Mouse (Mus musculus) forebrain, embryonic 10.5 days (tissue): ENCODE results near the gene Piezo1. TPM values are rescaled to one million over a fixed set of nuclear protein-coding genes. Genes with fewer than 3 reads are reported as not detected.

ENCODE experiments used
- DNase-seq: peaks from one replicate; pipeline ENCODE4 v3.0.0-alpha.2; 2017; ENCODE audit warnings: low spot score; ENCODE audit errors: extremely low spot score
- H3K27ac ChIP-seq: fragments of 300-500 bp; sonication (generic); 2 replicates; pipeline ENCODE4 v1.5.1; 2016; ENCODE audit warnings: mild to moderate bottlenecking
- H3K27me3 ChIP-seq: fragments of 300-500 bp; sonication (generic); 2 replicates; pipeline ENCODE4 v1.6.1; 2016; ENCODE audit warnings: mild to moderate bottlenecking; ENCODE audit not compliant: poor library complexity, severe bottlenecking
- H3K36me3 ChIP-seq: fragments of 300-500 bp; sonication (generic); replicated peaks from 2 replicates; pipeline ENCODE4 v1.6.1; 2016; ENCODE audit warnings: mild to moderate bottlenecking, moderate library complexity
- H3K4me1 ChIP-seq: fragments of 300-500 bp; sonication (generic); 2 replicates; pipeline ENCODE4 v1.6.1; 2016
- H3K4me3 ChIP-seq: fragments of 300-500 bp; sonication (generic); 2 replicates; pipeline ENCODE4 v1.5.1; 2016; ENCODE audit warnings: mild to moderate bottlenecking, moderate library complexity
- H3K9me3 ChIP-seq: fragments of 300-500 bp; sonication (generic); 2 replicates; pipeline ENCODE4 v1.6.1; 2016; ENCODE audit warnings: mild to moderate bottlenecking, moderate library complexity
- WGBS: fragments of 180-500 bp; shearing (Covaris S2); methylation state at CpG from one replicate; pipeline ENCODE4 v1.1.7; 2016; 5-methylcytosine and 5-hydroxymethylcytosine counted together
- polyA plus RNA-seq: library from polyadenylated mRNA; unstranded; fragments of >200 nt; fragmentation: Nextera tagmentation; extraction: Ambion mirVana; gene quantifications from 2 replicates; pipeline ENCODE4 v1.2.1, GENCODE M21; 2016

The Piezo1 gene
- polyA plus RNA-seq, 1 experiment from 2014 or later: 6.1 TPM

DNA sequence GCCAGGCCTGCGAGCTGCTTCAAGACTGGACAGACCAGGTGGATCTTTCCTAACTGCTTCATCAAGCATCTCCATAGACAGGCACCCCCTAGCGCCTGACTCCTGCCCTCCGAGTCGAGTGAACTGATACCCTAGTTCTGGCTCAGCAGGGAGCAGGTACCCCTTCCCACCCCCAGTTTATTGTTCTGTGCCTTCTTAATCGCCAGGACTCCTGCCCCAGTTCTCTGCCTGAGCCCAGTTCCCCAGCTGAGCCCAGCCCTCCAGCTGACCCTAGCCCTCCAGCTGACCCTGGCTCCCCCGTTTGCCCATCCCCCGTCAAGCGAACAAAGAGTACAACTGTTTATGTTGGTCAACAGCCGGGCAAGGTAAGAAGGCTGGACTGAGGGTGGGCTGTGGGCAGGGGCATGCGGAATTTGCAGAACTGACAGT is 17.8 kb upstream of the Piezo1 start:
- DNase-seq: no peak
- Histone ChIP-seq H3K27me3 (no peaks in the 10 kb centered on the region), H3K27ac (peak overlapping the region; percentile 99), H3K9me3 (peaks cover 7% of the 10 kb centered on the region; the same call in 1 of the 2 replicates), H3K36me3 (peaks cover 56% of the 10 kb centered on the region), H3K4me1 (peaks cover 67% of the 10 kb centered on the region), H3K4me3 (peak overlapping the region; percentile 96)
- WGBS: 10% methylated on average over 10 of the region's 10 CpGs

DNA sequence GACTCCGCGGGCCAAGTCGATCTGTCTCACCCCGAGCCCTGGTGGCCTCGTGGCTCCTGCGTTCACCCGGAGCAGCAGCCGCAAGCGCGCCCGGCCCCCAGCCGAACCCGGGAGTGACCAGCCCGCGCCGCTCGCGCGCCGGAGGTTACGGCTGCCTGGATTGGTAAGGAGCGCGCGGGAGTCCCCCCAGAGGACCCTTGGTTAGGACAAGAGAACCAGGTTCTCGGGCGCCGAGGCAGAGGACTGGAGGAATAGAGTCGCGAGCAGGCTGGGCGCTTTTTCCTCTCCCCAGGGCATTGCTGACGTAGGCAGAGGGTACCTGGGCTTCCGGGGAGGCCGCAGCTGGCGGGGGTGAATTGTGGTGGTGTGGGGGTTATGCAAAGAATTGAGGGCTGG is 17.0 kb upstream of the Piezo1 start:
- H3K4me3 ChIP-seq: peak overlapping the region; percentile 96
- peaks cover 59% of the 10 kb centered on the region for H3K4me1 ChIP-seq
- H3K27ac ChIP-seq: peak overlapping the region; percentile 99
- H3K9me3 ChIP-seq: peaks cover 7% of the 10 kb centered on the region; the same call in 1 of the 2 replicates
- no peak for DNase-seq
- 0% methylated on average over 34 of the region's 34 CpGs for WGBS
- H3K27me3 ChIP-seq: no peaks in the 10 kb centered on the region
- H3K36me3 ChIP-seq: peaks cover 48% of the 10 kb centered on the region

DNA sequence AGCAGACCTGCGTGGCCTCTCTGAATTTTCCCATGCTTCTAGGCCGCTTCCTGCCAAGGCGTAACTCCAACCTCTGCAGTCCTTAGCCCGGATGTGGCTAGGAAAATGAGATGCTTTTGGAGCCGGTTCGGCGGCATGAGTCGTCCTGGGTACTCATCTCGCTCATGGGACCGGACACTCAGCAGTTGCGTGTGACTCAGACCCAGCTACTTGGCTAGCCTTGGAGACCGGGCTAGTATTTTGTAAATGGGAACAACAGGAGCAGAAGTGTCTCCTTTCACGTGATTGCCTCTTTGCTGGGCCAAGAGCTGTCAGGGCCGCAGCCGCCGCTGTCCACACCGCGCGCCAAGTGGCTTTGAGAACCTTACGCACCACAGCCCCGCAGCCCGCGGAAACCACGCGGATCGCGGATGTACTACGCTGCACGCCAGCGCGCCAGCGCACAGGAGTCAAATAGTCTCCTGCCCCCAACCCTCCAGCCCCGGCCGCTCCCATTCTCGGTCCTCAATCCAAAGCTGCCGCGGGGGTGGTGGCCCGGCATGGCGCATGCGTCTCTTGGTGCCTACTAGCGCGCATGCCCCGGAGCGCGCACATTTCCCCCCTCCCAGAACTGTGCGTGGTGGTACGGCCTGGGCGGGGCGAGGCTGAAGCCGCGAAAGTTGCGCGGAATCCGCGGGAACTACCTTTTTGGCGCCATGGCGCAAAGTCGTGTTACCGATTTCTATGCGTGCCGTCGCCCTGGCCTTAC is 16.4 kb upstream of the Piezo1 start, which contains the start of gene Cdt1:
Gene Cdt1 (plus strand): TSS at position 655 of the 748 bp plus-strand sequence.
- peaks cover 43% of the 10 kb centered on the region for H3K36me3 ChIP-seq
- H3K27ac ChIP-seq: peak within 1 kb of the TSS; percentile 99
- WGBS: 1% methylated on average over 62 of the region's 62 CpGs
- H3K4me1 ChIP-seq: peaks cover 53% of the 10 kb centered on the region
- peak; percentile 98 for DNase-seq
- H3K4me3 ChIP-seq: peak within 1 kb of the TSS; percentile 96
- peaks cover 7% of the 10 kb centered on the region; the same call in 1 of the 2 replicates for H3K9me3 ChIP-seq
- no peaks in the 10 kb centered on the region for H3K27me3 ChIP-seq

DNA sequence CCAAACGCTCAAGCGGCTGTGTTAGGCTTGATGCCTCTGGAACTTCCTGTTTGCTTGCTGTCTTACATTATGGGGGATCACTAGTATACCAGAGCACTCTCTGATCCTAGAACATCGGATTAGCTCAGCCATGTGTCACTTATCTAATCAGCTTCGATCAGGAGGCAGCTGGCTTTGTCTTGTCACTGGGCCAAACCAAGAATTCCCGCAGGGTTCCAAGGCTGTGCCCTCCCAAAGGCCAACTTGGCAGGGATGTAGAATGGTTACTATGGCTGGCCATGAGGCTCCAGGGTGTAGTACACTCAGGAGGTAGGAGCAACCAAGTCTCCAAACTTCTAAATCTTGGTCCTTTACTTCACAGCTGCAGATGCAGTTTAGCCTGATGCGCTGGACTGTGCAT is 15.6 kb upstream of the Piezo1 start:
- Histone ChIP-seq H3K4me3 (peak overlapping the region; percentile 96), H3K27ac (peak overlapping the region; percentile 99), H3K9me3 (peaks cover 7% of the 10 kb centered on the region; the same call in 1 of the 2 replicates), H3K27me3 (no peaks in the 10 kb centered on the region), H3K36me3 (peaks cover 35% of the 10 kb centered on the region), H3K4me1 (peaks cover 46% of the 10 kb centered on the region)
- 39% methylated on average over 6 of the region's 6 CpGs for WGBS
- DNase-seq: peak; percentile 37

DNA sequence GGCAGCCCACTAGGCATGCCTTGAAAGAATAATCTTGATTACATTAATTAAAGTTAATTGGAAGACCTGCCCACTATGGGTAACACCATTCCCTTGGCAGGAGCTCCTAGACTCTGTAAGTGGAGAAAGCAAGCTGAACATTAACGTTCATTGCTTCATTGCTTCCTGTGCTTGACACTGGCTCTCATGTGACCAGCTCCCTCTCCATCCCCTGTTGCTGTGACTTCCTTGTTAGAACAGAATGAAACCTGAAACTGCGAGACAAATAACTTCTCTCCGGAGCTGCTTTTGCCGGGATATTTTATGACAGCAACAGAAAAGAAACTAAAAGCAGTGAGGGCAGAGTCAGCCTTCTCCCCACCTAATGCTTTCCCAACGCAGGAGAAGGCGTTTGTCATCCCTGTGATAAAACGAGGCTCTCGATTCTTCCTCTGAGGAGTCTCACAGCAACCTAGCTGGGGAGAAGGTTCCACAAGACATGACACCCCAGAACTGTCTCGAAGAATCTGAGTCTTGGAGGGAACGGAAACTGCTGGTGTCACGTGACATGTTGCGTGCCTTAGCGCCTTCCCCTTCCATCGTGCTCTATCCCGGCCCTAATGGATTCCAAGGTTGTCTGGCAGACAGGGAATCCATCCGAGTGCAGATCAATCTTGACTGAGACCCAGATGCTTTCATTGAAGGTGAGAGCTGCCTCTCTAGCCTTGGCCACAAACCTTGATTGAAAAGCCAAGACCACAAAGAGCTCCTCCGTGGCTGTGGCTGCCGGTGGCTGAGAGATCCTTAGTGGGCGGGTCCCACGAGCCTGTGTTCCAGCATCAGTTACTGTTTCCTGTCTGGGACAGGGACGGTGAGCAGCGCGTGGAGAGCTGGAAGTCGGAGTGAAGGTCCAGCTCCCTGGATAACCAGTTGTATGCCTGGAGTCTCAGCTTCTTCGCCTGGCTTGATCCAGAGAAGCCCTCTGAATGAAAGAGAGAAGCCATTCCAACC is 13.5 kb upstream of the Piezo1 start:
- H3K27ac ChIP-seq: no peak overlapping the region
- H3K9me3 ChIP-seq: no peaks in the 10 kb centered on the region
- no peak overlapping the region for H3K4me3 ChIP-seq
- no peak for DNase-seq
- peaks cover 30% of the 10 kb centered on the region for H3K4me1 ChIP-seq
- H3K36me3 ChIP-seq: peaks cover 14% of the 10 kb centered on the region
- 90% methylated on average over 25 of the region's 25 CpGs for WGBS
- H3K27me3 ChIP-seq: no peaks in the 10 kb centered on the region

DNA sequence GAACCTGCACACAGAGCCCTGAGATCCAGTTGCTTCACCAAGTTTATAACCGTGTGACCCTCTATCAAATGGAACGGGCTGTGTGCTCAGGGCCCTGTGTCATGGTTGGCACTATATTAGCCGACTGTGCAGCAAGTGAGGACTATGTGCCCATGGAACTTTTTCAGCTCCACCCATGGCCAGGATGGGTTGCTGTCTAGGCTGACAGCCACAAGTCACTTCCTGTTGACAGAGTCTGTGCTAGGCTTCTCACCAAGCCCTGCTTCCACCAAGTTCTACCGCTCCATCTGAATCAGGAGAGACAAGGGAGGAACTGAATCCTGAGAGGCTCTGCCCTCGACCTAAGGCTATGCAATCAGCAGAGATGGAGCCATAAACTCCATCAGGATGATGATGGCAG is 10.1 kb upstream of the Piezo1 start:
- peaks cover 30% of the 10 kb centered on the region for H3K4me1 ChIP-seq
- H3K27me3 ChIP-seq: no peaks in the 10 kb centered on the region
- peaks cover 5% of the 10 kb centered on the region; the same call in 1 of the 2 replicates for H3K36me3 ChIP-seq
- no peak overlapping the region for H3K4me3 ChIP-seq
- no peak overlapping the region for H3K27ac ChIP-seq
- no peak for DNase-seq
- WGBS: 89% methylated on average over 5 of the region's 5 CpGs
- H3K9me3 ChIP-seq: no peaks in the 10 kb centered on the region

DNA sequence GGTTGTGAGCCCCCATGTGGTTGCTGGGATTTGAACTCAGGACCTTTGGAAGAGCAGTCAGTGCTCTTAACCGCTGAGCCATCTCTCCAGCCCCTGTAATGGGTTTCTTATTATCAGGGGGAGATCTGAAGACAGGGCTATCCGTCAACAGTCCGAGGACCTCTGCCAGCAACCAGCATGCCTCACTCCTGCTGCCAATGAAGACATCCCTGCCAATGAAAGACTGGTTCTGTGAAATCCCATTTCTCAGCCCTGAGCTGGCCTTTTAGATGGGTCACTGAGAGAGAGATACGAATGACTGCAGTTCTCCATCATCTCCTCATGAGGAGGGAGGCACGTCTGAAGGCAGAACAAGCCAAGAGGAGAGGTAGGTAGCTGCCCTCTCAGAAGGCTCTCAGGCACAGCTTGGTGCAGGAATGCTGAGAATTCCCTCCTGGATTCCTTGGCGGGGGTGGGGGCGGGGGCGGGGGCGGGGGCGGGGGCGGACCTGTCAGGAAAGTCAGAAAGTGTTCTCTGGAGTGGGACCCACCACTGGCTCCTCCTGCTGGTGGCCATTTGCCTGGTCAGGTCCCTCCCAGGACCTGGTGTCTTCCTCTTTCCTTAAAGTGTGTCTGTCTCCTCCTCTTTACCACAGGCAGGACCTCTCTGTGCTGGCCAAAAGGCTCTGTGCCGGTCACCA is 7.7 kb upstream of the Piezo1 start:
- Histone ChIP-seq H3K4me1 (peaks cover 29% of the 10 kb centered on the region), H3K4me3 (no peak overlapping the region), H3K9me3 (no peaks in the 10 kb centered on the region), H3K36me3 (no peaks in the 10 kb centered on the region), H3K27ac (peak overlapping the region; percentile 62), H3K27me3 (no peaks in the 10 kb centered on the region)
- DNase-seq: peak; percentile 53
- WGBS: 16% methylated on average over 12 of the region's 12 CpGs

DNA sequence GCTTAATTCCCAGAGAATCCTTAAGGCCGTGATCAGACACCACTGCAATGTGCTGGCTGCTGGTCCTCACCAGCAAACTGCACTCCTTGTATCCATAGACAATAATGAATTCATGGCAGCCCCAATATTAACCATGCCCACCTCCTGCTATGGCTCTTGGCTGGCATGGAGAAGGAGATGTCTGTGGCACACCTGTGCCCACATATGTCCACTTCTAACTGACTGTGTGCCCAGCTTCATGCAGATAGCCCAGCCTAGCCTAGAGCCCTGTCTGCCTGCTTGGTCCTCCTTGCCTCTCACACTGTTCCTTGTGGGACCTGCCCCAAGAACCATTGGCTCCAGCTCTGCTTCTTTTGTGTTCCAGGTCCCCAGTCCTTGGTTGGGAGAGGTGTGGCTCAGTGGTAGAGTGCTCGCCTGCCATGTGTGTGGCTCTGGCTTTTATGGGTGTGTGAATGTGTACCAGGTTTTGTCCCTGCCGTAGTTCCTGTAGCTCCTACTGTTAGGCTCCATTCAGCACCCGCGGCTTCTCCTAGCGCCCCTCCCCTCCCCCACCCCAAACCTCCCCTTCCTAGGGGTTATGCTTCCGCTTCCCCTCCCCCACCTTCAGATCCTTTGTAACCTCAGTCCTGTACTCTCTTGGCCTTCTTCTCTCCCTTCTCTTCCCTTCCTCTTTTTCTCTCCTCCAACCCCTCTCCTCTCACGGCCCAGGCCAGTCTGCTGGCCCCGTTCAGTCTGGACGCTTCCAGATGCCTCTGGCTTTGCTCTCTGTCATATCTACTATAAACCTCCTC is 6.3 kb upstream of the Piezo1 start:
- Histone ChIP-seq H3K9me3 (no peaks in the 10 kb centered on the region), H3K36me3 (no peaks in the 10 kb centered on the region), H3K4me3 (no peak overlapping the region), H3K27ac (peak overlapping the region; percentile 78), H3K4me1 (peaks cover 29% of the 10 kb centered on the region), H3K27me3 (no peaks in the 10 kb centered on the region)
- DNase-seq: no peak
- 54% methylated on average over 10 of the region's 10 CpGs for WGBS

DNA sequence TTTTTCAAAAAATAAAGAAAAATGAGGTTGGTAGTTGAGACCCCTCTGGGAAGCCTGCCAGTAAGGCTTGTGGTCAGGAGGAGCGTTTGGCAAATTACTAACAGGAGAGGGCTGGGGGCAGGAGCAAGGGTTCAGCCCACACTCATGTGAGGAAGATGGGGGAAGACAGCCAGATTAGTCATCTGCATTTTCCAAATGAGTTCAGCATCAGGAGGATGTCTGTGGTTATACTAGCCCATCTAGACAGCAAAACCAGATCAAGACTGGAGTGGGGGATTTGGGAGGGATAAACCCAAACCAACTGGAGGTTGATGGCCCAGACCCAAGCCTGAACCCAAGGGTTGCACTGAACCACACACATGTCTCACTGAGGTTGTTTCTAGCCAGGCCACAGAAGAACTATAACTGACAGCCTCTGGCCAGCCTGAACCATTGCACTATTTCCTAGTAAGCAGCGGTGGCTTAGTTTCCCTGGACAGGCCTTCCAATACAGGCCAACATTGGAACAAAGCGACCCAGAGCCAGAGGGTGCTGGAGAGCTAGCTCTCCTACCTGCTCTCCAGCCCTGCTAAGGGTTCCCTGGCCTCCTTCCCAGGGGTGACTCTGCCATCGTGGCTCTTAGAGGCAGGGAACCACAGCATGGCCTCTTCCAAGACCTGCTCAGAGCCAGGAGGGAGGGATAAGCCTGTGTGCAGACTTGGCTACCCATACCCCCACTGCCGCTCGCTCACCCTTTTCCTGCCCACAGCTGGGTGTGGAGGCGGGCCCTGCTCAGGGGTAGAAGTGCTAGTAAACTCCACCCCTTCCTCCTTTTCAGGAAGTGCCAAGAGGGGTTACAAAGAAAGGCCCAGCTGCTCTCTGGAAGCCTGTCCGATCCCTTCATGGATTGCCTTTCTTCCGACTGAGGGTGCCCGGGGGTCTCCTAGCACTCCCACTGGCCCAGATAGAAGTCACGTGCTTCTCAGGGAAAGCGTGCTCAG is 5.2 kb upstream of the Piezo1 start:
- no peak overlapping the region for H3K4me3 ChIP-seq
- peaks cover 34% of the 10 kb centered on the region for H3K4me1 ChIP-seq
- H3K27ac ChIP-seq: peak overlapping the region; percentile 78
- 69% methylated on average over 12 of the region's 12 CpGs for WGBS
- H3K9me3 ChIP-seq: no peaks in the 10 kb centered on the region
- DNase-seq: no peak
- peaks cover 9% of the 10 kb centered on the region for H3K27me3 ChIP-seq
- no peaks in the 10 kb centered on the region for H3K36me3 ChIP-seq

DNA sequence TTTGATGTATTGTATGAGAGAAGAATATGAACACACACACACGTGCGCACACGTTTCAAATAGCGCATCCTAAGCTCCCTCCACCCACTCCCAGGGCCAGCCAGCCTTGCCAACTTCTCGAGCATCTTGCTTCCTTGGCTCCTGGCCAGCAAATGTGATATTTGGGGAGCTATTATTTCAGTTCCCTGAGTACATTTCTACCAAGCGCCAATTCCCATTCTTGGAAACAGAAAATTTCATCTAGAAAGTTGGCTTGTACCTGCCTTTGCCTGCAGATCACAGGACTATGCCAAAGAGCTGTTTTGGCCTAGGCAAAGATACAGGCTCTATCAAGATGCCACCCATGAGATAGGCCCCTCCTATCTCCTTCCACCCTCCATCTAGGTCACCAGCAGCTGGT is 3.7 kb upstream of the Piezo1 start:
- no peak overlapping the region for H3K27ac ChIP-seq
- H3K9me3 ChIP-seq: no peaks in the 10 kb centered on the region
- peaks cover 25% of the 10 kb centered on the region for H3K27me3 ChIP-seq
- WGBS: 89% methylated on average over 6 of the region's 6 CpGs
- no peak for DNase-seq
- H3K36me3 ChIP-seq: no peaks in the 10 kb centered on the region
- peaks cover 49% of the 10 kb centered on the region for H3K4me1 ChIP-seq
- no peak overlapping the region for H3K4me3 ChIP-seq

DNA sequence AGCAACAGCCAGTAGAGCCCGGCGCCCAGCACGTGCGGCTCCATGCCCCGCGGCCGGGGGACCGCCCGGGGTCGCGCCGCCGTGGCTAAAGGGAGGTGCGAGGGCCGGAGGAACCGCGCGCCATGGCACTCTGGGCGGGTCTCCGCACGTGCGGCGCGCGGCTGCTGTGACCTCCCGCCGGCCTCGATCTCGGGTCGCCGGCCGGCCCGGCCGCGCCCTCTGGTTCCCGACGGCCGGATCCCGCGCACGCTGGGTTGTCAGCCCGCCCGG is 199 bp downstream of the Piezo1 start:
- peaks cover 38% of the 10 kb centered on the region for H3K27me3 ChIP-seq
- H3K27ac ChIP-seq: peak overlapping the region; percentile 91
- H3K36me3 ChIP-seq: peaks cover 6% of the 10 kb centered on the region; the same call in 1 of the 2 replicates
- H3K4me1 ChIP-seq: peaks cover 56% of the 10 kb centered on the region
- no peaks in the 10 kb centered on the region for H3K9me3 ChIP-seq
- no peak for DNase-seq
- WGBS: 1% methylated on average over 43 of the region's 43 CpGs
- H3K4me3 ChIP-seq: peak overlapping the region; percentile 68
